Mouse (Mus musculus) retina, embryonic 14.5 days (tissue): ENCODE measurements at regions not wholly inside any gene's neighbourhood (a gene's known extent, or its start where the extent isn't known, plus 50 kb on each side); places are given as distances from the start of the nearest gene placed in this dataset.

Source experiments
- DNase-seq: peaks from one replicate; pipeline ENCODE4 v3.0.0-alpha.2; 2015; ENCODE audit warnings: low spot score

DNA sequence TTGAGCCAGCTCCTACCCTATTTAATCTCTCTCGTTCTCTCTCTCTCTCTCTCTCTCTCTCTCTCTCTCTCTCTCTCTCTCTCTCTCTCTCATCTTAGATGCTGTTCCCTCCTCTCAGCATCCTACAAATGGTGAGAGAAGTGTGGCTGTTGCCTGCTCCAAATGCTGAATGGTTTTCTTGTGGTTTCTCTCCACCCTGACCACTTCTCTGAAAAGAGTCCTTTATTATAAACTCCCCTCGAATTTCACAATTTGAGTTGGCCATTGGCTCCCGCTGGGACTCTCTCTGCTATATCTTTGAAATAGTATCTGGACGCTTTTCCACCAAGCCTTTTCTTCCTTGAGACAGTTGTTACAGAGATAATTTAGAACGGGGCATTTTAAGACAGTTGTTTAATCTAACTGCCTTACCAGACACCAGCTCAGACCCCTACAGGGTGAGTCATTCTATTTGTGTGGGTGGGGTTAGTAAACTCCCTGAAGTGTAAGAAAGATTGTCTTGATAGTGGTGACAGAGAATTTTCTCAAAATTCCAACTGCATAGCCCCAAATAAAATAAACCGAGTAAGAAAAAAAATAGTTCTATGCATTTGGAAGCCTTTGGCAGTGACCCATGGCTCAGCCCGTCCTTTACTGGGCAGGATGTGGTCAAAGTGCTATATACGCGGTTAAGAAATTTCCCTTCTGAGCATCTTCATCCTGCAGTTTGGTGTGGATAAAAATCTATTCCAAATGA, 58.7 kb upstream of the Ado start:
- no peak for DNase-seq

DNA sequence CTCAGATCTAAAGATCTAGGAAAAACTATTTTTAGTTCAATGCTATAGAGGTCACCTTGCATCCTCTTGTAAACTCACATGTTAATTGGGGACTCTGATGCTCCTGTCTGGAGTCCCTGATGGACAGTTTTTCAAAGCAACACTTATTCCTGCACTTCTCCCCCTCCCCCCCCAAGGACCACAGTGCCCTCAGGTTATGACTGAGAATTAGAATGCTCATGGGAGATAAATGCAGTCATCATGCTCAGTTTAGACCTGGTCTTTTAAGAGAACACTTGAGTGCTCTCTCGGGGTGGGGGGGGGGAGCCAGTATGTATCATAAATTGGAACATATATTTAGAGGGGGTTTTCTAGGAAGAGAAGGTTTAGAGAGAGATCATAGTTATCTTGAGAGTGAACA, 58.0 kb upstream of the Ado start:
- DNase-seq: no peak

DNA sequence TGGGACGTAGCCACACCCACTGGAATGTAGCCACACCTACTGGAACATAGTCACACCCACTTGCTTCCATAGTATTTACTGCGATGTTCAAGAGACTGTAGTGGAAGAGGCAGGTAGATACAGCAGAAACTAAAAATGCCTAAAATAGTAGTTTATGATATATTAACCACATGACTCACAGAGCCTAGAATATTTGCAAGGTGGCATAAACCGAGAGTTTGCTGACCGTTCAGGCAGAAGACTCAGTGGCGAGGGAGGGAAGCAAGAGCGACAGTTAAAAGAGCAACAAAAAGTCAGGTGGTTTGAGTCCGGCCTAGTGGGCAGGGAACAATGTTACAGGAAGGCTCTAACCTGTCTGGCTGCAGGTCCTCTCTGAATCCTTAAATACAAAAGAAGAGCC, 50.6 kb upstream of the Ado start:
- no peak for DNase-seq

DNA sequence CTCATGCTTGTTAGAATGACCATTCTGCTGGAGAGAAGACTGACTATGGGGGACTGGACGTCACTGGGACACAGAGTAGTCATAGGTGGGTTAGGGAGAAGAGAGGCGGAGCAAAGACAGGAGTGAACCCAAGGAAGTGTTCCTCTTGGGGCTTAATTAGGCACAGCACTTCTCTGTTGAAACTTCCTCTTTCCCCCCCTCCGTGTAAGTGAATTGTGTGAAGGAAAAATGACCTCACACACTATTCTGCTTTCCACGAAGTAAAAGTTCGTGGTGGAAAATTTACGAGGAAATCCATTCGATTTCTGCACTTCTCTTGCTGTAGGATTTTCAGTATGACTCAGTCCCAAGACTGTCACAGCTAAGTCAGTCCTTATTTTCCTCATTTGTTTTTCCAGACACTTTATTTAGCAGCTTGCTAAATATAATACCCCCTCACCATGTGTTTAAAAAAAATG, 49.9 kb upstream of the Ado start:
- no peak for DNase-seq
